Mouse (Mus musculus): ENCODE measurements around the gene Rabgef1. TPM values are rescaled to one million over a fixed set of nuclear protein-coding genes. Genes with fewer than 3 reads are reported as not detected.

The Rabgef1 gene
- polyA plus RNA-seq, 1 experiment from 2014 or later: 26.8 TPM

- Histone ChIP-seq H3K27me3 (no peaks in the 10 kb centered on the region), H3K4me2 (peak within 1 kb of the TSS; percentile 88), H3K9me3 (no peaks in the 10 kb centered on the region), H3K4me1 (replicated peaks) (peaks cover 11% of the 10 kb centered on the region), H3K27ac (peak within 1 kb of the TSS; percentile 72), H3K4me3 (replicated peaks) (peak within 1 kb of the TSS; percentile 65), H3K9ac (replicated peaks) (peak within 1 kb of the TSS; percentile 79), H3K36me3 (peaks cover 9% of the 10 kb centered on the region)
- WGBS: 1% methylated on average over 66 of the region's 66 CpGs
- peak; percentile 98 for ATAC-seq (ENCODE audit: insufficient number of reproducible peaks, insufficient read depth, low FRiP score, low TSS enrichment, low read depth)
Measured at GRCm38 (mm10) chr5:130144334-130145312, 27.0 kb upstream of the Rabgef1 start, which contains the start of gene Kctd7. Kctd7 (plus strand) TSS chr5:130144861.

- H3K36me3 ChIP-seq: peaks cover 13% of the 10 kb centered on the region
- H3K9me3 ChIP-seq: no peaks in the 10 kb centered on the region
- ATAC-seq (ENCODE audit: insufficient number of reproducible peaks, insufficient read depth, low FRiP score, low TSS enrichment, low read depth): no peak
- no peak overlapping the region for H3K9ac ChIP-seq (replicated peaks)
- peaks cover 11% of the 10 kb centered on the region for H3K4me1 ChIP-seq (replicated peaks)
- 86% methylated on average over 8 of the region's 8 CpGs for WGBS
- H3K27ac ChIP-seq: no peak overlapping the region
- H3K4me3 ChIP-seq (replicated peaks): peak overlapping the region; percentile 65; the same call in 1 of the 2 replicates
- peak overlapping the region; percentile 88 for H3K4me2 ChIP-seq
- no peaks in the 10 kb centered on the region for H3K27me3 ChIP-seq
Measured at GRCm38 (mm10) chr5:130145961-130146360, 25.6 kb upstream of the Rabgef1 start.

DNA sequence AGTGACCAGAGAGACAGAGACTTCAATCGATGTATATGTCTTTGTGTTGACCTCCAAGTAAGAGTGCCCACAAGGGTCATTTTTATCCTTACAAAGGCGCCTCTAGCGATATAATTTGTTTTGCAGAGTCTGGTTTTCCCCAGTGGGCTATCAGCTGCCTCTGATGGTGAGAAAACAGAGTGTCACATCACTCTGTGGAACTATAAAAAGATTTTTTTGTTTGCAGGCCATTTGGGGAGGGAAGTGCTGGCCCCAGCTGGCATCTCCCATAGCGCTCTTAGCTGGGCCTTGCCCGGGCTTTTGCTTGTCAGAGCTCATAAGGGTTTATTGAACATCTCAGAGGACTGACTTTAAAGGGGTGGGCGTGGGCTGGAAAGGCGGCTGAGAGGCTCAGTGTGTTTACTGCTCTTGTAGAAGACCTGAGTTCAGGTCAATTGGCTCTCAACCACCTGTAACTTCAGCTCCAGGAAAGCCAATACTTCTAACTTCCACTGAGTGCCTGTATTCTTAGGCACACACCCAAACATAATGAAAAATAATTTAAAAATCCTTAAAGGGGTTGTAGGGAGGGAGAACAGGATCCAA lies 21.8 kb upstream of the Rabgef1 start:
- Histone ChIP-seq H3K4me2 (no peak overlapping the region), H3K27ac (no peak overlapping the region), H3K4me3 (replicated peaks) (no peak overlapping the region), H3K4me1 (replicated peaks) (peaks cover 7% of the 10 kb centered on the region), H3K27me3 (no peaks in the 10 kb centered on the region), H3K9ac (replicated peaks) (no peak overlapping the region), H3K9me3 (no peaks in the 10 kb centered on the region), H3K36me3 (peaks cover 41% of the 10 kb centered on the region)
- 64% methylated on average over 7 of the region's 7 CpGs for WGBS
- ATAC-seq (ENCODE audit: insufficient number of reproducible peaks, insufficient read depth, low FRiP score, low TSS enrichment, low read depth): no peak

DNA sequence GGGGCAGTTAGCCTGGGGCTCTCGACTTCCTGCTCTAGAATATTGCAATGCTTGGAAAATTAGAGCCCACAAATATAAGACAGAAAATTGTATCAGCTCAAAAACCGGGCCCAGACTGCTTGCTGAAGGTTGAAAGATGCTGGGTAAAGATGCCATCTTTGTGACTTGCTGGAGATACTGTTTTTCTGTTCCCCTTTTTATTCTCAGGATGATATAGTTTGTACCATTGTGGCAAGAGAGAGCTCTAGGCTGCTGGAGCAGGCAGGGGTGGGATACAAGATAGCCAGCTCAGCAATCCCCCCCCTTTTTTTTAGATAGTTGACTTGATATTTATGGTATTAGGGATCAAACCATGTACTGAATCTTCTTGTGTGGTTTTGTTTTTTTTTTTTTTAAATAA lies 17.3 kb upstream of the Rabgef1 start:
- no peak overlapping the region for H3K27ac ChIP-seq
- ATAC-seq (ENCODE audit: insufficient number of reproducible peaks, insufficient read depth, low FRiP score, low TSS enrichment, low read depth): no peak
- H3K4me1 ChIP-seq (replicated peaks): no peaks in the 10 kb centered on the region
- no peak overlapping the region for H3K4me3 ChIP-seq (replicated peaks)
- peaks cover 31% of the 10 kb centered on the region for H3K36me3 ChIP-seq
- H3K9me3 ChIP-seq: no peaks in the 10 kb centered on the region
- H3K4me2 ChIP-seq: no peak overlapping the region
- no peak overlapping the region for H3K9ac ChIP-seq (replicated peaks)
- 83% methylated on average over 2 of the region's 2 CpGs for WGBS
- H3K27me3 ChIP-seq: no peaks in the 10 kb centered on the region

- no peak overlapping the region for H3K4me3 ChIP-seq (replicated peaks)
- H3K9ac ChIP-seq (replicated peaks): no peak overlapping the region
- peaks cover 5% of the 10 kb centered on the region; the same call in 1 of the 2 replicates for H3K36me3 ChIP-seq
- H3K4me1 ChIP-seq (replicated peaks): no peaks in the 10 kb centered on the region
- H3K27ac ChIP-seq: no peak overlapping the region
- ATAC-seq (ENCODE audit: insufficient number of reproducible peaks, insufficient read depth, low FRiP score, low TSS enrichment, low read depth): no peak
- WGBS: 81% methylated on average over 4 of the region's 4 CpGs
- H3K27me3 ChIP-seq: no peaks in the 10 kb centered on the region
- H3K4me2 ChIP-seq: no peak overlapping the region
- H3K9me3 ChIP-seq: no peaks in the 10 kb centered on the region
Measured at GRCm38 (mm10) chr5:130158545-130158944, 13.1 kb upstream of the Rabgef1 start.

GRCm38 (mm10) chr5:130159761-130160201 lies 11.8 kb upstream of the Rabgef1 start:
- 67% methylated on average over 7 of the region's 7 CpGs for WGBS
- H3K4me1 ChIP-seq (replicated peaks): no peaks in the 10 kb centered on the region
- H3K36me3 ChIP-seq: no peaks in the 10 kb centered on the region
- no peak overlapping the region for H3K27ac ChIP-seq
- no peak for ATAC-seq (ENCODE audit: insufficient number of reproducible peaks, insufficient read depth, low FRiP score, low TSS enrichment, low read depth)
- no peaks in the 10 kb centered on the region for H3K9me3 ChIP-seq
- H3K4me2 ChIP-seq: no peak overlapping the region
- no peak overlapping the region for H3K9ac ChIP-seq (replicated peaks)
- no peak overlapping the region for H3K4me3 ChIP-seq (replicated peaks)
- no peaks in the 10 kb centered on the region for H3K27me3 ChIP-seq

GRCm38 (mm10) chr5:130163670-130164069 lies 7.9 kb upstream of the Rabgef1 start:
- no peak overlapping the region for H3K9ac ChIP-seq (replicated peaks)
- H3K27ac ChIP-seq: no peak overlapping the region
- no peak for ATAC-seq (ENCODE audit: insufficient number of reproducible peaks, insufficient read depth, low FRiP score, low TSS enrichment, low read depth)
- H3K9me3 ChIP-seq: no peaks in the 10 kb centered on the region
- WGBS: 3% methylated on average over 7 of the region's 7 CpGs
- no peaks in the 10 kb centered on the region for H3K4me1 ChIP-seq (replicated peaks)
- H3K36me3 ChIP-seq: no peaks in the 10 kb centered on the region
- no peaks in the 10 kb centered on the region for H3K27me3 ChIP-seq
- no peak overlapping the region for H3K4me2 ChIP-seq
- H3K4me3 ChIP-seq (replicated peaks): no peak overlapping the region

DNA sequence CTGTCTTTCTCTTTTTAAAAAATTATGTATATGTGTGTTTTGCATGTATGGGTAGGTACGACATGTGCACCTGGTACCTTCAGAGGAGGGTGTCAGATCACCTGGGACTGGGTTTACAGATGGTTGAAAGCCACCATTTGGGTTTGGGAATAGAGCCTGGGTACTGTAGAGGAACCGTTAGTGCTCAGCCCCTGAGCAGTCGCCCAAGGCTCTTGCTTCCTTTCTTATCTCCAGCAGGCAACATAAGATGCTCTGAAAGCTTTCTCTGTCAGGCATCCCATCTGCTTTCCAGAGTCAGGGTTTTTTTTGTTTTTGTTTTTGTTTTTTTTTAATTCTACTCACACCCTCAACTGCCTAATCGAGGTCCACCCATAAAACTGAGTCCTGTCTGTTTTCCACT lies 6.4 kb upstream of the Rabgef1 start:
- Histone ChIP-seq H3K9me3 (no peaks in the 10 kb centered on the region), H3K4me3 (replicated peaks) (no peak overlapping the region), H3K4me2 (no peak overlapping the region), H3K27me3 (no peaks in the 10 kb centered on the region), H3K9ac (replicated peaks) (no peak overlapping the region), H3K36me3 (no peaks in the 10 kb centered on the region), H3K4me1 (replicated peaks) (no peaks in the 10 kb centered on the region), H3K27ac (no peak overlapping the region)
- 79% methylated on average over 4 of the region's 4 CpGs for WGBS
- no peak for ATAC-seq (ENCODE audit: insufficient number of reproducible peaks, insufficient read depth, low FRiP score, low TSS enrichment, low read depth)

- no peak overlapping the region for H3K4me3 ChIP-seq (replicated peaks)
- 71% methylated on average over 6 of the region's 6 CpGs for WGBS
- H3K36me3 ChIP-seq: no peaks in the 10 kb centered on the region
- no peaks in the 10 kb centered on the region for H3K27me3 ChIP-seq
- peaks cover 18% of the 10 kb centered on the region for H3K4me1 ChIP-seq (replicated peaks)
- H3K9ac ChIP-seq (replicated peaks): no peak overlapping the region
- no peaks in the 10 kb centered on the region for H3K9me3 ChIP-seq
- no peak overlapping the region for H3K4me2 ChIP-seq
- no peak for ATAC-seq (ENCODE audit: insufficient number of reproducible peaks, insufficient read depth, low FRiP score, low TSS enrichment, low read depth)
- no peak overlapping the region for H3K27ac ChIP-seq
Measured at GRCm38 (mm10) chr5:130169109-130169508, 2.5 kb upstream of the Rabgef1 start.

- WGBS: 18% methylated on average over 6 of the region's 6 CpGs
- no peaks in the 10 kb centered on the region for H3K9me3 ChIP-seq
- H3K4me3 ChIP-seq (replicated peaks): peak overlapping the region; percentile 89
- H3K4me2 ChIP-seq: peak overlapping the region; percentile 80
- peak overlapping the region; percentile 89 for H3K9ac ChIP-seq (replicated peaks)
- ATAC-seq (ENCODE audit: insufficient number of reproducible peaks, insufficient read depth, low FRiP score, low TSS enrichment, low read depth): no peak
- no peaks in the 10 kb centered on the region for H3K36me3 ChIP-seq
- H3K27ac ChIP-seq: peak overlapping the region; percentile 86
- no peaks in the 10 kb centered on the region for H3K27me3 ChIP-seq
- H3K4me1 ChIP-seq (replicated peaks): peaks cover 18% of the 10 kb centered on the region
Measured at GRCm38 (mm10) chr5:130170666-130171422, 754 bp upstream of the Rabgef1 start.
